Mouse (Mus musculus) liver, embryonic 12.5 days (tissue): ENCODE measurements around the gene Emsy. TPM values are rescaled to one million over a fixed set of nuclear protein-coding genes. Genes with fewer than 3 reads are reported as not detected.

Experiments used
- ATAC-seq: fragments of 200-750 bp; cut with Nextera tagmentation; 2 replicates; pipeline ENCODE4 v1.8.0; 2017; ENCODE audit warnings: moderate number of reproducible peaks, mild to moderate bottlenecking, moderate library complexity
- H3K27ac ChIP-seq: fragments of 300-500 bp; sonication (generic); 2 replicates; pipeline ENCODE4 v1.5.1; 2016; ENCODE audit warnings: mild to moderate bottlenecking
- H3K27me3 ChIP-seq: fragments of 300-500 bp; sonication (generic); replicated peaks from 2 replicates; pipeline ENCODE4 v1.6.1; 2016; ENCODE audit warnings: mild to moderate bottlenecking, moderate library complexity
- H3K36me3 ChIP-seq: fragments of 300-500 bp; sonication (generic); 2 replicates; pipeline ENCODE4 v1.6.1; 2016; ENCODE audit warnings: mild to moderate bottlenecking, moderate library complexity
- H3K4me1 ChIP-seq: fragments of 300-500 bp; sonication (generic); 2 replicates; pipeline ENCODE4 v1.6.1; 2016
- H3K4me2 ChIP-seq: fragments of 300-500 bp; sonication (generic); 2 replicates; pipeline ENCODE4 v1.6.1; 2016; ENCODE audit warnings: mild to moderate bottlenecking, moderate library complexity
- H3K4me3 ChIP-seq: fragments of 300-500 bp; sonication (generic); 2 replicates; pipeline ENCODE4 v1.5.1; 2016; ENCODE audit warnings: mild to moderate bottlenecking, moderate library complexity
- H3K9ac ChIP-seq: fragments of 300-500 bp; sonication (generic); 2 replicates; pipeline ENCODE4 v1.6.1; 2016; ENCODE audit warnings: mild to moderate bottlenecking, moderate library complexity
- H3K9me3 ChIP-seq: fragments of 300-500 bp; sonication (generic); replicated peaks from 2 replicates; pipeline ENCODE4 v1.6.1; 2016; ENCODE audit warnings: mild to moderate bottlenecking, moderate library complexity
- WGBS: fragments of 180-500 bp; shearing (Covaris S2); methylation state at CpG from one replicate; pipeline ENCODE4 v1.1.7; 2016; ENCODE audit not compliant: insufficient replicate concordance; 5-methylcytosine and 5-hydroxymethylcytosine counted together
- polyA plus RNA-seq: library from polyadenylated mRNA; unstranded; fragments of >200 nt; fragmentation: Nextera tagmentation; extraction: Ambion mirVana; gene quantifications from 2 replicates; pipeline ENCODE4 v1.2.1, GENCODE M21; 2016

The Emsy gene
- polyA plus RNA-seq, 1 experiment from 2014 or later, result 10.4 TPM

DNA sequence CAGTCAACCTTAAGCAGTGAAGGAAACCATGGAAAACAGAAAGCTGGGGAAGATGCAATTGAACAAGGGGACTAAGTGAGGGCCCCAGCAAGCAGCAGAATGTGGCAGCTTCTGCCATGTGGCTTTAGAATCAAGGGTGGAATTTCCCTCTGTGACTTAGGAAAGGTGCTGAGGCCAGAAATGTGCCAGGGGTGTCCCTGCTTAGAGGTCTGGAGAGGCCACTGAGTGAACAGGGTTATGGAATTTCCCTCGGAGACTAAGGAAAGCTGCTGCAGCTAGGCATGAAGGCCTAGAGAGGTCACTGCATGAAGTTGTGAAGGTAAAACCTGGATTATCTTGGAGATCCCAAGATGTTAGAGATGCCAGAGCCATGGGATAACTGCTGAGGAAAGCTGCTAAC lies 33.5 kb upstream of the Emsy start:
- H3K9ac ChIP-seq, result no peak overlapping the region
- no peaks in the 10 kb centered on the region for H3K36me3 ChIP-seq
- no peak overlapping the region for H3K4me3 ChIP-seq
- no peak overlapping the region for H3K27ac ChIP-seq
- WGBS, result 58% methylated on average over 1 of the region's 1 CpGs
- peaks cover 7% of the 10 kb centered on the region for H3K27me3 ChIP-seq
- H3K9me3 ChIP-seq, result no peaks in the 10 kb centered on the region
- no peak for ATAC-seq
- H3K4me2 ChIP-seq, result no peak overlapping the region
- 0 out of 2 replicates have a peak, but pooled peaks cover 7% of the 10 kb centered on the region for H3K4me1 ChIP-seq

DNA sequence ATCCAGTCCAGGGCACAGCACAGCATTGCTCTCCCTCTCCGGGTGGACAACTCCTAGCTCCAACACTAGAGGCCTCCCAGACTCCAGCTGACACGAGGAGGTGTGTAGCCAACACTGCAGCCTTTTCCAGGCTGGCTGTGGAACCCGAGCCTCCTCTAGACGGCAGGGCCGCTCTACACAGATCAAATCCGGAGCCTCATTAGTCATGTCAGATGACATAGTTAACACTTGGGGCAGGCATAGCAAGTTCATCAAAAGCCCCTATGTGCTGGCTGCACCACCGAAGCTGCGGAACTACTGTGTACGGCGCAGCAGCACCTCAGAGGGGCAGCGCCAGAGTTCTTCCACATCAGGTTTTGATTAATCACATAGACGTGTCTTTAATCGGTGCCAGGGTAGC lies 29.3 kb upstream of the Emsy start:
- H3K4me2 ChIP-seq, result no peak overlapping the region
- no peak for ATAC-seq
- no peaks in the 10 kb centered on the region for H3K4me1 ChIP-seq
- no peak overlapping the region for H3K27ac ChIP-seq
- H3K9me3 ChIP-seq, result no peaks in the 10 kb centered on the region
- no peak overlapping the region for H3K4me3 ChIP-seq
- 62% methylated on average over 13 of the region's 13 CpGs for WGBS
- no peaks in the 10 kb centered on the region for H3K36me3 ChIP-seq
- H3K9ac ChIP-seq, result no peak overlapping the region
- H3K27me3 ChIP-seq, result peaks cover 10% of the 10 kb centered on the region

DNA sequence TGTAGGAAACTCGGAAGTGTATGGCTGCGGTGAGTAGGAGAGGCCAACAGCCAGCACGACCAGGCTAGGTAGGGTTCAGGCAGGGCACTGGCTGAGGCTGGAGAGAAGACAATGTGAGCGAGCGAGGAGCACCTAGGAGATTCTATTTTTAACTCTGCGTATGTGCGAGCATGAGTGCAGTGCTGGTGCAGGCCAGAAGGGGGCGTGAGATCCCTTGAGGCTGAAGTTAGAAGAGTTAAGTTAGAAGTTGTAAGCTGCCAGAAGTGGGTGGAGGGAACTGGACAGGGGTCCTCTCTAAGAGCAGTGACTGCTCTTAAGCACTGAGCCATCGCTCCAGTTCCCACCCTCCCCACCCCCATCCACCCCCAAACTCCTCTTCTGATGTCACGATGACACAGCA lies 26.2 kb upstream of the Emsy start:
- H3K9me3 ChIP-seq, result no peaks in the 10 kb centered on the region
- H3K4me2 ChIP-seq, result no peak overlapping the region
- WGBS, result 80% methylated on average over 10 of the region's 10 CpGs
- no peak overlapping the region for H3K9ac ChIP-seq
- H3K4me1 ChIP-seq, result no peaks in the 10 kb centered on the region
- H3K27me3 ChIP-seq, result peaks cover 18% of the 10 kb centered on the region
- no peaks in the 10 kb centered on the region for H3K36me3 ChIP-seq
- H3K27ac ChIP-seq, result no peak overlapping the region
- ATAC-seq, result no peak
- H3K4me3 ChIP-seq, result no peak overlapping the region

DNA sequence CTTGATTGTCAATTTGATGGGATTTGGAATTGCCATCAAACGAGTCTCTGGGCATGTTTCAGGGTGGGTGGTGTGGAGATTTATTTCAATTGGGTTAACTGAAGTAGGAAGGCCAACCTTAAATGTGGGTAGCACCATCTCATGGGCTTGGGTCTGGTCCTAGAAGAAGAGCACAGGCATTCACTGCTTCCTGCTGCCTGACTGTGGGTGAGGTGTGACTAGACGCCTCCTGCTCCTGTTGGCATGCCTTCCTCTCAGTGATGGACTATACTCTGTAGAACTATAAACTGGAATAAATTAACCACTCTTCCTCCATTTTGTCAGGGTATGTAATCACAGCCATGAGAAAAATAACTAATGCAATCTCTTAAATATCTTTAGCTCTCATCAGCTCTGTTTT lies 24.1 kb upstream of the Emsy start:
- Histone ChIP-seq H3K4me1 (peaks cover 4% of the 10 kb centered on the region; the same call in 1 of the 2 replicates), H3K9me3 (no peaks in the 10 kb centered on the region), H3K4me2 (no peak overlapping the region), H3K36me3 (no peaks in the 10 kb centered on the region), H3K4me3 (no peak overlapping the region), H3K27ac (no peak overlapping the region), H3K27me3 (peaks cover 16% of the 10 kb centered on the region), H3K9ac (no peak overlapping the region)
- no peak for ATAC-seq
- 48% methylated on average over 2 of the region's 2 CpGs for WGBS

- peaks cover 14% of the 10 kb centered on the region; the same call in 1 of the 2 replicates for H3K4me1 ChIP-seq
- H3K4me2 ChIP-seq, result no peak overlapping the region
- H3K27me3 ChIP-seq, result peaks cover 13% of the 10 kb centered on the region; the same call in 1 of the 2 replicates
- H3K9me3 ChIP-seq, result no peaks in the 10 kb centered on the region
- ATAC-seq, result no peak
- no peaks in the 10 kb centered on the region for H3K36me3 ChIP-seq
- H3K9ac ChIP-seq, result no peak overlapping the region
- 60% methylated on average over 7 of the region's 7 CpGs for WGBS
- no peak overlapping the region for H3K27ac ChIP-seq
- no peak overlapping the region for H3K4me3 ChIP-seq
These were observed 21.9 kb upstream of the Emsy start for GRCm38 (mm10) chr7:98678441-98678840.

DNA sequence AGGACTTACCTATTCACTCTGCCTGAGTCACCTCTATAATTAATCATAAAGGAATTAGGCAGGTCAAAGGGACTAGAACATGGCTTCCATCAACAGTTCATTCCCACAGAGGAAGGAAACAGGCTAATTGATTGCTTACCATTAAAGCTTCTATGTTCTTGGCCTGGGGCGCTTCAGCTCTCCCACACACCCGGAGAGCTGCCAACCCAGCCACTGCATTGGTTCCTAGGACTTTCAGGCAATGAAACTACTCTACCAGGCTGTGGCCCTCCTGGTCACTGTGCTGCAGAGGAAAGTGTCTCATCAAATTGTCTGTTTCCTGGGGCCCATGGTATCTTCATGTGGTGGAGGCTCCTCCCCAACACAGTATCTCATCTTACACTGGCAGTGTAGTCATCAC lies 20.9 kb upstream of the Emsy start:
- H3K4me1 ChIP-seq, result peaks cover 14% of the 10 kb centered on the region; the same call in 1 of the 2 replicates
- no peak overlapping the region for H3K4me2 ChIP-seq
- H3K9me3 ChIP-seq, result no peaks in the 10 kb centered on the region
- H3K9ac ChIP-seq, result no peak overlapping the region
- no peak overlapping the region for H3K27ac ChIP-seq
- H3K36me3 ChIP-seq, result no peaks in the 10 kb centered on the region
- H3K27me3 ChIP-seq, result peaks cover 13% of the 10 kb centered on the region; the same call in 1 of the 2 replicates
- no peak for ATAC-seq
- H3K4me3 ChIP-seq, result no peak overlapping the region
- 84% methylated on average over 2 of the region's 2 CpGs for whole genome bisulfite sequencing

DNA sequence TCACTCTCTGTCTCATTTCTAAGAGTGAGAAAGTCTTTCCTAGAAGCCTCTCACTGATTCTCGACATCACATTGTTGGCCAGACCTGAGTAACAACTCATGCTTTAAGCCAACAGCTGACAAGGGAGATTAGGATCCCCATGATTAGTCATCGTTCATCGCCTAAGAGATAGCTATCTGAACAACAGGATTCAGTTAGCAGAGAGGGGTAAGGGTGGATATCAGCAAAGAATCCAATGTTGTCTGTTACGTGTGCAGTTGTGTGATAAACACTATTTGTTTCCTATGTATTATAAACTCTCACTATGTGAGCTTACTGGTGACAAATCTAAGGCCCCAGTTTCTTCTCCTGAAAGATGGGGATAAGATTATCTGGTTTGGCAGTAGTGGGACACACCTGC lies 17.8 kb upstream of the Emsy start:
- H3K9me3 ChIP-seq, result no peaks in the 10 kb centered on the region
- H3K4me2 ChIP-seq, result no peak overlapping the region
- no peak overlapping the region for H3K27ac ChIP-seq
- no peak overlapping the region for H3K4me3 ChIP-seq
- no peak overlapping the region for H3K9ac ChIP-seq
- WGBS, result 29% methylated on average over 4 of the region's 4 CpGs
- ATAC-seq, result no peak
- H3K36me3 ChIP-seq, result no peaks in the 10 kb centered on the region
- peaks cover 5% of the 10 kb centered on the region; the same call in 1 of the 2 replicates for H3K27me3 ChIP-seq
- peaks cover 25% of the 10 kb centered on the region for H3K4me1 ChIP-seq

- no peak overlapping the region for H3K9ac ChIP-seq
- H3K4me2 ChIP-seq, result no peak overlapping the region
- no peaks in the 10 kb centered on the region for H3K36me3 ChIP-seq
- no peak for ATAC-seq
- H3K27ac ChIP-seq, result no peak overlapping the region
- H3K9me3 ChIP-seq, result no peaks in the 10 kb centered on the region
- H3K4me3 ChIP-seq, result no peak overlapping the region
- 59% methylated on average over 11 of the region's 11 CpGs for WGBS
- H3K4me1 ChIP-seq, result peaks cover 21% of the 10 kb centered on the region
- peaks cover 5% of the 10 kb centered on the region; the same call in 1 of the 2 replicates for H3K27me3 ChIP-seq
These were observed 15.8 kb upstream of the Emsy start for GRCm38 (mm10) chr7:98672241-98672955.

- 48% methylated on average over 9 of the region's 9 CpGs for WGBS
These were observed 14.8 kb upstream of the Emsy start for GRCm38 (mm10) chr7:98671416-98671815.

GRCm38 (mm10) chr7:98670831-98671230 lies 14.2 kb upstream of the Emsy start:
- Histone ChIP-seq H3K9ac (no peak overlapping the region), H3K9me3 (no peaks in the 10 kb centered on the region), H3K27ac (no peak overlapping the region), H3K4me2 (no peak overlapping the region), H3K36me3 (no peaks in the 10 kb centered on the region), H3K27me3 (no peaks in the 10 kb centered on the region; the same call in 1 of the 2 replicates), H3K4me3 (no peak overlapping the region), H3K4me1 (peaks cover 21% of the 10 kb centered on the region)
- 56% methylated on average over 4 of the region's 4 CpGs for WGBS
- ATAC-seq, result no peak

More at GRCm38 (mm10) chr7:98671416-98671815, 14.8 kb upstream of the Emsy start:
- ATAC-seq, result no peak
- no peak overlapping the region for H3K4me3 ChIP-seq
- H3K9ac ChIP-seq, result no peak overlapping the region
- peaks cover 21% of the 10 kb centered on the region for H3K4me1 ChIP-seq
- H3K27ac ChIP-seq, result no peak overlapping the region
- H3K4me2 ChIP-seq, result no peak overlapping the region
- H3K9me3 ChIP-seq, result no peaks in the 10 kb centered on the region
- no peaks in the 10 kb centered on the region for H3K36me3 ChIP-seq
- peaks cover 3% of the 10 kb centered on the region; the same call in 1 of the 2 replicates for H3K27me3 ChIP-seq

DNA sequence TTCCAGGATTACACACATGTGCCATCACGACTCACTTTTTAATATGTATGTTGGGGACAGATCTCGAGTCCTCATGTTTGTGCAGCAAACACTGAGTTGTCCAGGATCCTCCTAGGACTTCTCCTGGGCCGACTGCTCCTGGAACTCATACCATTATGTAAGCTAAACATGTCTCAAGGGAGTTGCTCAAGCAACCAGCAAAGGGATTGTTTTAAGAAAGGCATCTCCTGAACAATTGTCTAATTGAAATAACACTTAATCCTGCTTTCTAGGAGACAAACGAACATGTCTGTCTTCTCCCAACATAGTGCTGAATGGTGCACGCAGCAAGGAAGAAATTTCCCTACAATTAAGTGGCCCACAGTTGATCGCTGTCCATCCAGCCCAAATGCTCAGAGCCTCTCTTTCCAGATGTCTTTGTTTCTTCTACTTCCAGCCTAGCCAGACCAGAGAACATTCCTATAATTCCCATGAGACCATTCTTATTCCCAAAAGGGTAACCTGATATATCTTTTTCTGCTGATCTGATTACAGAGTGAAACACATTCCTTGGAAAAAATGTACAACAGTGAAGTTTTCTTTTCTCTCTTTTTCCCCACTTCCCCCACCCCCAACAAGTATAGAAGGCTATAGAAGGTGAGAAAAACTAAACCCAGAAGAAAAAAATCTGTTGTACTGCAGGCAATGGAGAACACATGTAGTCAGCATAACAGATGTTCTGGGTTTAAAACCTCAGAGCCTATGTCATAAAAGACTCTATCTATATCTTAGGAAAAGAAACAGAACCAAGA lies 11.6 kb upstream of the Emsy start:
- Histone ChIP-seq H3K4me1 (peaks cover 10% of the 10 kb centered on the region), H3K27ac (no peak overlapping the region), H3K9me3 (no peaks in the 10 kb centered on the region), H3K36me3 (no peaks in the 10 kb centered on the region), H3K4me3 (no peak overlapping the region), H3K4me2 (no peak overlapping the region), H3K27me3 (no peaks in the 10 kb centered on the region; the same call in 1 of the 2 replicates), H3K9ac (no peak overlapping the region)
- 61% methylated on average over 6 of the region's 6 CpGs for WGBS
- no peak for ATAC-seq

DNA sequence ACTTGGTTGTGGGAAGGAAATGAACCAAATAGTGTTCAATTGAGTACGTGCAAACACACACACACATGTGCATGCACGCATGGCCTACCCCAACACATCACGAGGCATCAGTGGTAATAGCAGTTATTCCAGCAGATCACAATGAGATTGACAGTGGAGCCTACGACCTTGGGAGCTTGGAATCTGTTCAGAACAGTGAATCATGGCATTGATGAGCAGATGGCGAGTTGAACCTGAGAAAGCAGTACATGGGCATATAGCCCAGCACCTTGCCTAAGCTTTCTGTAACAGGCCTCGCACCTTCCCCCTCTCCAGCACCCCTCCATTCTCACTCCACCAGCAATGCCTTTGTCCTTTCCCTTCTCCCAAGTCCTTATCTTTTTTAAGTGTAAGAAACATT lies 9.1 kb upstream of the Emsy start:
- H3K36me3 ChIP-seq, result no peaks in the 10 kb centered on the region; the same call in 1 of the 2 replicates
- no peak overlapping the region for H3K9ac ChIP-seq
- no peak for ATAC-seq
- H3K4me1 ChIP-seq, result no peaks in the 10 kb centered on the region; the same call in 1 of the 2 replicates
- no peak overlapping the region for H3K27ac ChIP-seq
- WGBS, result 77% methylated on average over 6 of the region's 6 CpGs
- H3K4me2 ChIP-seq, result no peak overlapping the region
- H3K27me3 ChIP-seq, result no peaks in the 10 kb centered on the region
- no peak overlapping the region for H3K4me3 ChIP-seq
- H3K9me3 ChIP-seq, result no peaks in the 10 kb centered on the region
